Mouse (Mus musculus): ENCODE results near the gene Eif4e1b.

GRCm38 (mm10) chr13:54754169-54755080 lies 29.4 kb upstream of the Eif4e1b start:
- TF ChIP-seq EP300 (IDR thresholded peaks at IDR 0.05; ENCODE audit: insufficient read depth, low read depth, low read length): no peak
- no peak for TF ChIP-seq CTCF (IDR thresholded peaks at IDR 0.05)
- no peak for TF ChIP-seq POLR2A (IDR thresholded peaks at IDR 0.05; ENCODE audit: insufficient read depth, low read depth, low read length)
